Mouse (Mus musculus) heart, embryonic 12.5 days (tissue): ENCODE measurements at regions not wholly inside any gene's neighbourhood (a gene's known extent, or its start where the extent isn't known, plus 50 kb on each side); places are given as distances from the start of the nearest gene placed in this dataset.

Source experiments
- ATAC-seq: fragments of 200-750 bp; cut with Nextera tagmentation; 2 replicates; pipeline ENCODE4 v1.8.0; 2017; ENCODE audit warnings: moderate TSS enrichment, moderate library complexity; ENCODE audit not compliant: insufficient number of reproducible peaks, low FRiP score
- H3K27ac ChIP-seq: fragments of 300-500 bp; sonication (generic); 2 replicates; pipeline ENCODE4 v1.5.1; 2016; ENCODE audit warnings: mild to moderate bottlenecking, moderate library complexity; ENCODE audit not compliant: poor library complexity, severe bottlenecking
- H3K27me3 ChIP-seq: fragments of 300-500 bp; sonication (generic); replicated peaks from 2 replicates; pipeline ENCODE4 v1.6.1; 2016; ENCODE audit warnings: mild to moderate bottlenecking, moderate library complexity
- H3K36me3 ChIP-seq: fragments of 300-500 bp; sonication (generic); 2 replicates; pipeline ENCODE4 v1.6.1; 2016; ENCODE audit warnings: mild to moderate bottlenecking, moderate library complexity
- H3K4me1 ChIP-seq: fragments of 300-500 bp; sonication (generic); replicated peaks from 2 replicates; pipeline ENCODE4 v1.6.1; 2016; ENCODE audit warnings: mild to moderate bottlenecking
- H3K4me2 ChIP-seq: fragments of 300-500 bp; sonication (generic); 2 replicates; pipeline ENCODE4 v1.6.1; 2016; ENCODE audit warnings: mild to moderate bottlenecking, moderate library complexity
- H3K4me3 ChIP-seq: fragments of 300-500 bp; sonication (generic); 2 replicates; pipeline ENCODE4 v1.5.1; 2016; ENCODE audit warnings: mild to moderate bottlenecking
- H3K9ac ChIP-seq: fragments of 300-500 bp; sonication (generic); 2 replicates; pipeline ENCODE4 v1.6.1; 2016; ENCODE audit warnings: mild to moderate bottlenecking, moderate library complexity
- H3K9me3 ChIP-seq: fragments of 300-500 bp; sonication (generic); replicated peaks from 2 replicates; pipeline ENCODE4 v1.6.1; 2016; ENCODE audit warnings: mild to moderate bottlenecking, moderate library complexity
- WGBS: fragments of 180-500 bp; shearing (Covaris S2); methylation state at CpG from one replicate; pipeline ENCODE4 v1.1.7; 2016; 5-methylcytosine and 5-hydroxymethylcytosine counted together

- no peak for ATAC-seq
Measured at GRCm38 (mm10) chr3:9132104-9132751, 477.7 kb downstream of the Zfp704 start.

GRCm38 (mm10) chr3:9131366-9131765 lies 478.5 kb downstream of the Zfp704 start:
- no peak for ATAC-seq
- no peaks in the 10 kb centered on the region for H3K9me3 ChIP-seq
- H3K4me2 ChIP-seq: no peak overlapping the region
- H3K4me1 ChIP-seq: peaks cover 25% of the 10 kb centered on the region
- 55% methylated on average over 4 of the region's 4 CpGs for WGBS
- H3K36me3 ChIP-seq: no peaks in the 10 kb centered on the region
- no peaks in the 10 kb centered on the region for H3K27me3 ChIP-seq
- no peak overlapping the region for H3K9ac ChIP-seq
- H3K27ac ChIP-seq: no peak overlapping the region
- no peak overlapping the region for H3K4me3 ChIP-seq

More at GRCm38 (mm10) chr3:9132104-9132751, 477.7 kb downstream of the Zfp704 start:
- H3K4me2 ChIP-seq: no peak overlapping the region
- H3K4me1 ChIP-seq: peaks cover 25% of the 10 kb centered on the region
- H3K9ac ChIP-seq: no peak overlapping the region
- no peak overlapping the region; the same call in 1 of the 2 replicates for H3K27ac ChIP-seq
- H3K27me3 ChIP-seq: no peaks in the 10 kb centered on the region
- no peak overlapping the region for H3K4me3 ChIP-seq
- WGBS: 69% methylated on average over 12 of the region's 12 CpGs
- H3K36me3 ChIP-seq: no peaks in the 10 kb centered on the region
- H3K9me3 ChIP-seq: no peaks in the 10 kb centered on the region

GRCm38 (mm10) chr3:9128407-9128806 lies 481.5 kb downstream of the Zfp704 start:
- Histone ChIP-seq H3K36me3 (no peaks in the 10 kb centered on the region), H3K27me3 (no peaks in the 10 kb centered on the region), H3K27ac (no peak overlapping the region), H3K4me3 (no peak overlapping the region), H3K9ac (no peak overlapping the region), H3K4me1 (peaks cover 15% of the 10 kb centered on the region), H3K4me2 (no peak overlapping the region), H3K9me3 (no peaks in the 10 kb centered on the region)
- no peak for ATAC-seq
- WGBS: 76% methylated on average over 4 of the region's 4 CpGs

DNA sequence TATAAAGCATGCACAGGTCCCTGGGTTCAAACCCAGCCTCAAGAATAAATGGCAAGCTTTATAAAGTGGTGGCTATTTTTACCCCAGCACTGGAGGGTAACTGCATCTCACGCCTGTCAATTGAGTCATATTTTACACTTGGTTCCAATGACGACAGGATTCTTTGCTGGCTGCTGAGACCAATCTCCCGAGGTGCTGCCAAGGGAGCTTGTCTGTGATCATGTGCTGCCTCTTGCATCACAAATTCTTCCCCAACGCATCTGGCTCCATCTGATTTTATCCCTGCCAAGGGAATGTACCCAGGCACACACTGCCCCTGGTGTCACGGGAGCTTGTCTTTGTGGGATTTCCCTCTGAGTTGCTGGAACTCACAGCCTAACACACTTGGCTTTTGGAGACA lies 486.8 kb downstream of the Zfp704 start:
- peaks cover 6% of the 10 kb centered on the region for H3K4me1 ChIP-seq
- H3K27me3 ChIP-seq: no peaks in the 10 kb centered on the region
- H3K9ac ChIP-seq: no peak overlapping the region
- no peaks in the 10 kb centered on the region for H3K9me3 ChIP-seq
- no peak for ATAC-seq
- 28% methylated on average over 5 of the region's 5 CpGs for WGBS
- H3K4me2 ChIP-seq: peak overlapping the region; percentile 2; the same call in 1 of the 2 replicates
- H3K27ac ChIP-seq: peak overlapping the region; percentile 62; the same call in 1 of the 2 replicates
- no peaks in the 10 kb centered on the region for H3K36me3 ChIP-seq
- no peak overlapping the region for H3K4me3 ChIP-seq

DNA sequence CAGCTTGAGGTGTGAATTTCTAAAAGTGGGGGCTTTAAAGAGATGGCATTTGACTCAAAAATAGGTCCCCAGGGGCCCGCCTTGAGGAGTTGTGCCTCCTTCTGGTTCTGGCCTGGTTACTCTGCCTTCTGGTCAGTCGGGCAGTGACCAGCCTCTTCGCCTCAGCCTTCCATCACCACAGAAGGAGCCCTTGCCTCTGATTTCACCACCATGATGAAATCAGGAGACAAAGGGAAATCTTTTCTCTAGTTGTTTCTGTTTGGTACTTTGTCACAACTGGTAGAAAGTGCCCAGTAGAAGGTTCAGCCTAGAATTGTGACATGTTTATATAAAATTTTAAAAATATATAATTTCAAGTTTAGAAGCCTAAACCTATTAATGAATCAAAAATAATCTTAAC lies 492.0 kb downstream of the Zfp704 start:
- H3K4me1 ChIP-seq: 0 out of 2 replicates have a peak, but pooled peaks cover 8% of the 10 kb centered on the region
- H3K4me2 ChIP-seq: no peak overlapping the region
- H3K4me3 ChIP-seq: no peak overlapping the region
- no peaks in the 10 kb centered on the region for H3K9me3 ChIP-seq
- H3K36me3 ChIP-seq: no peaks in the 10 kb centered on the region
- no peak overlapping the region for H3K27ac ChIP-seq
- no peak for ATAC-seq
- no peaks in the 10 kb centered on the region for H3K27me3 ChIP-seq
- 80% methylated on average over 3 of the region's 3 CpGs for WGBS
- no peak overlapping the region for H3K9ac ChIP-seq

DNA sequence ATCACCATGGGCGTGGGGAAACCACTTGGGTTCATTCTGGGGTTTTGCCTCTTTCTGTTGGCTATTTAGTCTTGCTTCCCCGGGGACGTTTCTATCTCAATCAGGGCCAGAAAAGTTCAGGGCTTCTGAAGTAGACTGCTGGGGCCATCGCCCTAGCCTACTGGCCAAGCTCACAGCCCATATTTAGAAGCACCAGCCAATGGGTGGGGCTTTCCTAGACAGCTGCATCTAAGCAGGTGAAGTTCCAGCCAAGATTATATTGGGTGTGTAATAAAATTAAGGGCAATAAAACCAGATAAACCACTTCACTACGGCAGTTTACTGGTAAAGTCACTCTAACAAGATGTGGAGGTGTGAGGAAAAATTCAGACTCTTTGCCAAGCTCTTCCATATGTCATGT lies 496.5 kb downstream of the Zfp704 start:
- H3K36me3 ChIP-seq: no peaks in the 10 kb centered on the region
- H3K27me3 ChIP-seq: no peaks in the 10 kb centered on the region
- H3K4me3 ChIP-seq: no peak overlapping the region
- 72% methylated on average over 5 of the region's 5 CpGs for WGBS
- no peak overlapping the region for H3K9ac ChIP-seq
- H3K9me3 ChIP-seq: no peaks in the 10 kb centered on the region
- H3K4me1 ChIP-seq: peaks cover 24% of the 10 kb centered on the region
- no peak overlapping the region for H3K4me2 ChIP-seq
- H3K27ac ChIP-seq: no peak overlapping the region
- ATAC-seq: no peak

- Histone ChIP-seq H3K36me3 (no peaks in the 10 kb centered on the region), H3K9ac (no peak overlapping the region), H3K27me3 (no peaks in the 10 kb centered on the region), H3K4me1 (peaks cover 20% of the 10 kb centered on the region), H3K9me3 (no peaks in the 10 kb centered on the region), H3K27ac (no peak overlapping the region), H3K4me2 (no peak overlapping the region), H3K4me3 (no peak overlapping the region)
- 20% methylated on average over 11 of the region's 11 CpGs for WGBS
- 0 out of 2 replicates have a peak, but pooled peaks have one; percentile 48 for ATAC-seq
Measured at GRCm38 (mm10) chr3:9110741-9111140, 499.1 kb downstream of the Zfp704 start.

DNA sequence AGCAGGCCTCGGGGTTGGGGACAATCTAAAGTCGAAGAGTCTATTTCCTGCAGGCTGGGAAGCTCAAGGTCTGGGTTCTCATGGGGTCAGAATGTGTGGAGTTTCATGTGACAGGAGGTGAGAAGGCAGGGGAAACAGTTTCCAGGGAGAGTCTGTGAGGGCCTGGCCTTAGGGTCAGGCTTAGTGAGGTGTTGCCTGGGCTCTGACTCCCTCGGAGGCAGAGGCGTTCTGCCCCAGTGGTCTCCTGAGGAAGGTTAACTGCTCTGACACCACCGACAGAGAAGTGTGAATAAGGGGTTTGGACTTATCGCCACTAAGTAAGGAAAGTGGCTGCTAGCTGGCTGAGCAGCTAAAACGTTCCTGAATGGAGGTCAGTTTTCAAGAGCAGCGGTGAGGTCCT lies 499.9 kb downstream of the Zfp704 start:
- H3K27me3 ChIP-seq: no peaks in the 10 kb centered on the region
- no peaks in the 10 kb centered on the region for H3K36me3 ChIP-seq
- no peak overlapping the region for H3K9ac ChIP-seq
- H3K4me2 ChIP-seq: no peak overlapping the region
- H3K4me3 ChIP-seq: no peak overlapping the region
- H3K27ac ChIP-seq: no peak overlapping the region
- WGBS: 46% methylated on average over 8 of the region's 8 CpGs
- peaks cover 26% of the 10 kb centered on the region for H3K4me1 ChIP-seq
- no peak for ATAC-seq
- H3K9me3 ChIP-seq: no peaks in the 10 kb centered on the region

DNA sequence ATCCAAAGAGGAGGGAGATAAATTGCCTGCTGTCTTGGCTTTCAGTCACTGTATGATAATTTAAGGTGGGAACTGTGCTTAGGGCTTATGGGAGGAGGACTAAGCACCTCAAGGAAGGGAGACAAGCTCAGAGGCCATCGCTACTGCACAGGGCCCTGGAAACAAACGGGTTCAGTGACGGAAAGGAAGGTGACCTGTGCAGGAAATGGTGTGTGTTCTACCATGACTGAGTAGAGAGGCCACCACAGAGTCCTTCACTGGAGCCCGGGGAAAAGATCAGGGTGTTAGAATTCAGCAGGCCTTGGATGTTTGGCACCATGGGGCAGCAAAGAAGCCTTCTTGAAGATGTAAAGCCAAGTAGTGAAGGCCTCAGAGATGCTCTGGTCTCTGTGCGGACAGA lies 500.4 kb downstream of the Zfp704 start:
- ATAC-seq: no peak
- H3K27ac ChIP-seq: no peak overlapping the region
- peaks cover 26% of the 10 kb centered on the region for H3K4me1 ChIP-seq
- no peak overlapping the region for H3K4me2 ChIP-seq
- no peak overlapping the region for H3K9ac ChIP-seq
- H3K4me3 ChIP-seq: no peak overlapping the region
- no peaks in the 10 kb centered on the region for H3K27me3 ChIP-seq
- H3K9me3 ChIP-seq: no peaks in the 10 kb centered on the region
- 88% methylated on average over 5 of the region's 5 CpGs for WGBS
- no peaks in the 10 kb centered on the region for H3K36me3 ChIP-seq

GRCm38 (mm10) chr3:9107766-9108410 lies 502.0 kb downstream of the Zfp704 start:
- H3K9me3 ChIP-seq: no peaks in the 10 kb centered on the region
- H3K4me3 ChIP-seq: no peak overlapping the region
- no peaks in the 10 kb centered on the region for H3K27me3 ChIP-seq
- no peaks in the 10 kb centered on the region for H3K36me3 ChIP-seq
- H3K4me1 ChIP-seq: peaks cover 26% of the 10 kb centered on the region
- no peak overlapping the region for H3K9ac ChIP-seq
- no peak for ATAC-seq
- no peak overlapping the region for H3K4me2 ChIP-seq
- H3K27ac ChIP-seq: no peak overlapping the region
- 76% methylated on average over 15 of the region's 15 CpGs for WGBS

DNA sequence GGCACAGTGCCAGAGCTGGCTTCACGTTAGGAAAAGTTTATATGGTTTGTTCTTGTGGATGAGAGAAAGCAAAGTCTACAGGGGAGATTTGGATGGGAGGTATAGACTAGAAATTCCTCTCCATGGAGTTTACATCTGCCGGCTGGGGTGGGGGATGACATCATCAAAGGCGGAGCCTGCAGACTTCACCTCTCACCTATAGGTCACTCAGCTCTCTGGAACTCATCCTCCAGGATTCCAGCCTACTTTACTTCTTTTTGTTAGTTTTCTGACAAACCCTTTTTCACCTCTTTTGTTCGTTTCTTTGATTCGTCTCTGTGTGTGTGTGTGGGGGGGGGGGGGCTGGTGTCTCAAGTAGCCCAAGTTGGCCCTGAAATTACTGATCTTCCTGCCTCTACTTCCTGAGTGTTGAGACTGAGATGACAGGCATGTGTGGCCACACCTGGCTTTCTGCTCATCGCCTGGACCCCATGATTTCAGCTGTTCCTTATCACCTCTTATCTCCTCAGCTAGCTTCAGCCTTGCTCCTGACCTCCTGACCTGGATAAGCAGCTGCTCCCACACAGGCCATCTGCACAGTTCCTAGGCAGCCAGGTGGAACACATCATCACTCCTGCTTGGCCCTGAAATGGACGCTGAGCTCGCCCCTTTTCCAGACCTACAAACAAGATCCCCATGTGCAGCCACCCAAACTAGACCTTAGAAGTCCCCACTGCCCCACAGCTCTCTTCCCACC lies 504.5 kb downstream of the Zfp704 start:
- no peaks in the 10 kb centered on the region for H3K36me3 ChIP-seq
- no peak overlapping the region for H3K4me2 ChIP-seq
- peaks cover 18% of the 10 kb centered on the region for H3K4me1 ChIP-seq
- H3K27me3 ChIP-seq: no peaks in the 10 kb centered on the region
- H3K9me3 ChIP-seq: no peaks in the 10 kb centered on the region
- WGBS: 28% methylated on average over 8 of the region's 8 CpGs
- peak; percentile 56; the same call in 1 of the 2 replicates for ATAC-seq
- no peak overlapping the region for H3K9ac ChIP-seq
- no peak overlapping the region for H3K27ac ChIP-seq
- no peak overlapping the region for H3K4me3 ChIP-seq
